Mouse (Mus musculus): ENCODE data around the gene Ccnb2.

Ccnb2 gene

GRCm38 (mm10) chr9:70379502-70380467, 41.6 kb downstream of the Ccnb2 start:
- H3K4me3 ChIP-seq (replicated peaks; ENCODE audit: low read length) = no peak overlapping the region
- no peaks in the 10 kb centered on the region for H3K4me1 ChIP-seq (replicated peaks; ENCODE audit: low read depth, low read length)
- H3K27me3 ChIP-seq (ENCODE audit: insufficient read depth, low read length) = no peaks in the 10 kb centered on the region
- no peak for TF ChIP-seq POU5F1 (IDR thresholded peaks at IDR 0.05; ENCODE audit: borderline replicate concordance, low read length)
- no peak for TF ChIP-seq NANOG (IDR thresholded peaks at IDR 0.05; ENCODE audit: borderline replicate concordance, low read length)
- peaks cover 35% of the 10 kb centered on the region for H3K36me3 ChIP-seq (ENCODE audit: insufficient read depth, low read length)
- H3K9me3 ChIP-seq (ENCODE audit: low read length) = no peaks in the 10 kb centered on the region

DNA sequence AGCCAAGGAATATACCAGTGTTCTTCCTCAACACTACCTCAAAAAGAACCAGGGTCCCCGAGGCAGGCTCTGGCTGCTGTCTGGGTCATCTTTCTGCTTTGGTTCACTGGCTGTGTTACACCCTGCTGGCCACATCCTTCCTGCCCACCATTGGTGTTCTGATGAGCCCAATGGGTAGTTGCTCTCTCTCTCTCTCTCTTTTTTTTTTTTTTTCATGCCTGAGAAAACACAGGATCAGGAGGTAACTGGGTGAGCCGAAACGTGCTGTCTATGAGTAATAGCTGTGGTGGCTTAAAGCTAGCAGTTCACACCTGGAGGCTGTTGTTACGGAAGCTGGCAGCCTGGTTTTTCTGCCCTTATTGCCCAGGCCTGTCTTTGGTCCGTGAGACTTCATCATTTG, 49.7 kb downstream of the Ccnb2 start:
- H3K4me1 ChIP-seq (replicated peaks; ENCODE audit: low read depth, low read length) = no peaks in the 10 kb centered on the region
- TF ChIP-seq NANOG (IDR thresholded peaks at IDR 0.05; ENCODE audit: borderline replicate concordance, low read length) (no peak), CTCF (conservative IDR thresholded peaks at IDR 0.05; ENCODE audit: low read length) (no peak), POU5F1 (IDR thresholded peaks at IDR 0.05; ENCODE audit: borderline replicate concordance, low read length) (no peak)
- H3K36me3 ChIP-seq (ENCODE audit: insufficient read depth, low read length) = peaks cover 45% of the 10 kb centered on the region
- H3K27me3 ChIP-seq (ENCODE audit: insufficient read depth, low read length) = no peaks in the 10 kb centered on the region
- H3K4me3 ChIP-seq (replicated peaks; ENCODE audit: low read length) = no peak overlapping the region
- H3K9me3 ChIP-seq (ENCODE audit: low read length) = no peaks in the 10 kb centered on the region

GRCm38 (mm10) chr9:70366898-70367297, 54.4 kb downstream of the Ccnb2 start:
- no peak for TF ChIP-seq CTCF (conservative IDR thresholded peaks at IDR 0.05; ENCODE audit: low read length)
- no peak for TF ChIP-seq POU5F1 (IDR thresholded peaks at IDR 0.05; ENCODE audit: borderline replicate concordance, low read length)
- H3K4me3 ChIP-seq (replicated peaks; ENCODE audit: low read length) = no peak overlapping the region
- H3K27me3 ChIP-seq (ENCODE audit: insufficient read depth, low read length) = no peaks in the 10 kb centered on the region
- H3K4me1 ChIP-seq (replicated peaks; ENCODE audit: low read depth, low read length) = no peaks in the 10 kb centered on the region
- no peaks in the 10 kb centered on the region for H3K9me3 ChIP-seq (ENCODE audit: low read length)
- H3K36me3 ChIP-seq (ENCODE audit: insufficient read depth, low read length) = peaks cover 62% of the 10 kb centered on the region

DNA sequence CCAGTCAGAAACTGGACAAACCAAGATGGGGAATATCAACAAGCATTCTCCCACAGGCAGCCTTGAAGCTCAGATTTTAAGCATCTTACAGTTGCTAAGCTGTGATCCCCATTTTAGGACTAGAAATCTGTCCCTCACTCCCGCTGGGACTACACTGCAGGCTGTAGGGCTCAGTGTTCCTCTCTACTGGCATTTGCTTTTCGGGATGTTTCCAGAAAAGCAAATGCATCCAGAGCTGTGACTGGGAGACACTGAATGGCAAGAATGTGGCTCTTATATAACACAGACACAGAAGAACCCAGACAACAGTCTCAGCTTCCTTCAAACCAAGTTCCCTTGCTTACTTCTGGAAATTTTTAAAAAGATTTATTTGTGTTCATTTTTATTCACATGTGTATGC, 55.4 kb downstream of the Ccnb2 start:
- no peaks in the 10 kb centered on the region for H3K27me3 ChIP-seq (ENCODE audit: insufficient read depth, low read length)
- TF ChIP-seq CTCF (conservative IDR thresholded peaks at IDR 0.05; ENCODE audit: low read length) (no peak), POU5F1 (IDR thresholded peaks at IDR 0.05; ENCODE audit: borderline replicate concordance, low read length) (no peak), NANOG (IDR thresholded peaks at IDR 0.05; ENCODE audit: borderline replicate concordance, low read length) (no peak)
- H3K9me3 ChIP-seq (ENCODE audit: low read length) = no peaks in the 10 kb centered on the region
- H3K4me3 ChIP-seq (replicated peaks; ENCODE audit: low read length) = no peak overlapping the region
- no peaks in the 10 kb centered on the region for H3K4me1 ChIP-seq (replicated peaks; ENCODE audit: low read depth, low read length)
- peaks cover 56% of the 10 kb centered on the region for H3K36me3 ChIP-seq (ENCODE audit: insufficient read depth, low read length)

- Histone ChIP-seq H3K27me3 (ENCODE audit: insufficient read depth, low read length) (no peaks in the 10 kb centered on the region), H3K4me3 (replicated peaks; ENCODE audit: low read length) (no peak overlapping the region), H3K9me3 (ENCODE audit: low read length) (no peaks in the 10 kb centered on the region), H3K4me1 (replicated peaks; ENCODE audit: low read depth, low read length) (no peaks in the 10 kb centered on the region), H3K36me3 (ENCODE audit: insufficient read depth, low read length) (peaks cover 45% of the 10 kb centered on the region)
- no peak for TF ChIP-seq POU5F1 (IDR thresholded peaks at IDR 0.05; ENCODE audit: borderline replicate concordance, low read length)
These were observed 56.6 kb downstream of the Ccnb2 start for GRCm38 (mm10) chr9:70364741-70365140.

GRCm38 (mm10) chr9:70359402-70360131, 61.8 kb downstream of the Ccnb2 start:
- TF ChIP-seq NANOG (IDR thresholded peaks at IDR 0.05; ENCODE audit: borderline replicate concordance, low read length) (no peak), CTCF (conservative IDR thresholded peaks at IDR 0.05; ENCODE audit: low read length) (no peak), POU5F1 (IDR thresholded peaks at IDR 0.05; ENCODE audit: borderline replicate concordance, low read length) (no peak)
- no peaks in the 10 kb centered on the region for H3K27me3 ChIP-seq (ENCODE audit: insufficient read depth, low read length)

More at GRCm38 (mm10) chr9:70359402-70360131, 61.8 kb downstream of the Ccnb2 start:
- Histone ChIP-seq H3K4me1 (replicated peaks; ENCODE audit: low read depth, low read length) (peaks cover 19% of the 10 kb centered on the region), H3K36me3 (ENCODE audit: insufficient read depth, low read length) (peaks cover 17% of the 10 kb centered on the region), H3K9me3 (ENCODE audit: low read length) (no peaks in the 10 kb centered on the region), H3K4me3 (replicated peaks; ENCODE audit: low read length) (no peak overlapping the region)

Measured in E14TG2a.4 (cell line).